Mouse (Mus musculus) thymus, postnatal 4 days (tissue): ENCODE results near the gene Cdiptos.
A peak's percentile ranks its signal among the peaks of the same experiment; 100 is the strongest.

Experiments used
- DNase-seq: peaks from one replicate; pipeline ENCODE4 v3.0.0; 2021

The Cdiptos gene

DNA sequence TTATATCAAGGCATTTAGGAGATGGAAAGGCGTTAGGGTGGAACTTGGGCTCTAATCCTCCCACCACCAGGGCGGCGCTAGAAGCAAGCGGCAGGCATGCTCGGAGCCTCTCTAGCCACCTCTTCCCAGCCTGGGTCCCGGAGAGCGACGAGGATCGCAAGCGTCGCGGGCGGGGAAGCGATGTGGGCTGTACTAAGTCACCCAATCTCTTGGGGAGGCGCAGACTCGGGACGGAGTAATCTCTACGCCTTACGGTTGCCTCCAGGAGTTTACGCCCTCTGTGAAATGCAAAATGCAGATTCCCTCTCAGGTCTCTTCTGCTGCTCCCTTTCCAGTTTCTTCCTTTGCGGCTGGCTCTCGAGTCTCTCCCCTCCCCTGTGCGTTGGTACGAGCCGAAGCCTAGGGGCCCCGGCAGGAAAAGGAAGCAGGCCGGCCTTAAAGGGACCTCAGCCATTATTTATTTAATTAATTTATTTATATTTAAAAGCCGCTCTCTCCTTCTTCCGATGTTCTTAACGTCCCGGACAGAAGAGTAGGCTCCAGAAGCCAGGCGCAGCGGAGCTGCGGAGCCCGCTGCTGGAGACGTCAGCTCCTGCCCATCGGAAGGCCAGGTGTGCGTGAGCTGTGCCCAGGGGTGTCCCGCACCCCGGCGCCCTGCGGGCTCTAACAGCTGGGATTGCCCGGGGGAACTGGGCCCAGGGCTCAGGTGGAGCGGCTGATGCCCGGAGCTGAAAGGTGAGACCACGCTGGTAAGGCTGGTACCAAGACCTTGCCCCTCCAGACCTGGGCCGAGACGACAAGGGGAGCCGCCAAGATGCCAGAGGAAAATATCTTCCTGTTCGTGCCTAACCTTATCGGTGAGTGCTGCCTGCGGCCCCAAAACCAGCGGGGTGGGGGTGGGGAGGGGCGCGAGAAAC lies at the start of gene Cdiptos:
TSS of gene Cdiptos (minus strand) at position 149 of the 917 bp plus-strand sequence.
- DNase-seq: peak; percentile 99

DNA sequence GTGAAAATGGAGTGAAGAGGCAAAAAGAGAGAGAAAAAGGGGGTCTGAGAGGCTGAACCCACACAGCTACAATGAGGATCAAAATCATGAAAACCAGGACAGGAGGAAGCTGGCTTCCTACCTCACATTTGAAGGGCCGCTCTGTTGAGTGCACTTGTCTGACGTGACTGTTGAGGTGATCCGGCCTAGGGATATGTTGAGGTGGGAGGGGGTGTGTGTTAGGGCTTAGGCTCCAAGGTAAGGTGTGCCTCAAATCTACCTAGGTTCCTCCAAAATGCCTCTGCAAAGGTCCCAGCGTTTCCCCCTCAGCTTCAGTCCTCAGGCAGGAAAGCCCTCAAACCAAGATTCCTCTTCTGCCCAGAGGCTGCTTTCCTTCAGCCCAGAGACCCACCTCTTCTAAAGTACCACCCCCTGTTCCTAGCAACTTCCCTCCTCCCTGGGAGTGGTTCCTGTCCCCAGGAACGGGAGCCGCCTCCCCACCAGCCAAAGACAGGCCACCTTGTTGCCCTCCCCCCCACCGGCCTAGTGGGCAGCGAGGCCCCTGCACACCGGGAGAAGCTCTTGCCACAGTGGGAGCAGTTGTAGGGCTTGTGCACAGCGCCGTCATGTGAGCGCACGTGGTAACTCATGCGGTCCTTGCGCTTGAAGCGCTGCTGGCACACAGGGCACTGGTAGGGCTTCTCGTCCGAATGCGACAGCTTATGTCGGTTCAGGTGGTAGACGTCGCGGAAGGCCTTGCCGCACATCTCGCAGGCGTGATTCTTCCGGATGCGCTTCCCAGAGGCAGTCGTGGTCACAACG lies 49.1 kb upstream of the Cdiptos start:
- peak; percentile 87 for DNase-seq

DNA sequence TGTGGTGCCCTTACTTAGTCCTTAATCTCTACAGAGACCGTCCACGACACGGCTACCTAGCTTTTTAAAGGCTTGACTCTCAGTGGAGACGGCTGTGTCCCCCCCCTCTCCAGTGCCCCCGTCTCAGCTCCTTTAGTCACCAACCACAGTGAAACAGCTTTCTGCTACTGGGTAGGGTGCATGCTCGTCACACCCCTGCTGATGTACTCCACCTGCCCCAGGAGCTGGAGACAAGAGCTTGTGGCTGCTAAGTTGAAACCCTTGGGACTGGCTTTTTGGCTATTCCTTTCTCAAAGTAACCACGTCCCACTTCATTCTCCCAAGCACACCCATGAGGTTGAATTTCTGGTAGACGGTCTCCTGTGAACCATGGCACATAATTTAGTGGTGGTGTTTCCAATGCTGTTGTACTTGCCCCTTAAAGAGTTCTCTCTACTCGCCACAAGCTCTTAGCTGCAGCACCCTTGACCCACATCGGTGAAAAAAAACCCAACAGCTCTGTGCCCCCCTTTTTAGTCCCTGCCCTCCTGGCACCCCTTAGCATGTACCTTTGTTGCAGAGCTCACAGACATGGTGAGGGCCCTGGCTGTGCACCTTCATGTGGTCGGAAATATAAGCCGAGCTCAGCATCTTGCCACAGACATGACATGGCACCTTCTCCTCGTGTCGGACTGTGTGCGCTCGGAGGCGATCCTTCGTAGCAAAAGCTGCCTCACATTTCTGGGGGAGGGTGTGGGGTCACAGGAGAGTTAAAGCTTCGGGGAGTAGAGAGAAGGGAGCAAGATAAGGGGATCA lies 48.2 kb upstream of the Cdiptos start:
- DNase-seq: peak; percentile 71

DNA sequence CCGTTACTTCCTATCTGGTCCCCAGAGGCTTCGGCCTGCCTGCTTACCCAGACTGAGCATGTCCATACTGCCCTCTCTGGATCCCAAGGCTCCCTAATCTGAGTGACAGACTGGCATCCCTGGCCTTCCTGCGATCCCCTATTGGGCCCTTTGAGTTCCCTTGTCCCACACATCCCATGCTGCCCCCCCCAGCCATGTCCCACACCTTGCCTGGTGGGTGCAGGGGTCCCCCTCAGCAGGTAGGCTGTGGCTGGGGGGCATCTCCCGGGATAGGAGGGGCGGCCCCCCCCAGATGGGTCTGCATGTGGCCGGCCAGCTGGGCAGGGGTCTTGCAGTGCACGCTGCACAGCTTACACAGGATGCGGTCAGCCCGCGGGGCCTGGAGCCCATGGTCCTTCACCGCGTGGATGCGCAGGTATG lies 47.4 kb upstream of the Cdiptos start:
- DNase-seq: peak; percentile 54

DNA sequence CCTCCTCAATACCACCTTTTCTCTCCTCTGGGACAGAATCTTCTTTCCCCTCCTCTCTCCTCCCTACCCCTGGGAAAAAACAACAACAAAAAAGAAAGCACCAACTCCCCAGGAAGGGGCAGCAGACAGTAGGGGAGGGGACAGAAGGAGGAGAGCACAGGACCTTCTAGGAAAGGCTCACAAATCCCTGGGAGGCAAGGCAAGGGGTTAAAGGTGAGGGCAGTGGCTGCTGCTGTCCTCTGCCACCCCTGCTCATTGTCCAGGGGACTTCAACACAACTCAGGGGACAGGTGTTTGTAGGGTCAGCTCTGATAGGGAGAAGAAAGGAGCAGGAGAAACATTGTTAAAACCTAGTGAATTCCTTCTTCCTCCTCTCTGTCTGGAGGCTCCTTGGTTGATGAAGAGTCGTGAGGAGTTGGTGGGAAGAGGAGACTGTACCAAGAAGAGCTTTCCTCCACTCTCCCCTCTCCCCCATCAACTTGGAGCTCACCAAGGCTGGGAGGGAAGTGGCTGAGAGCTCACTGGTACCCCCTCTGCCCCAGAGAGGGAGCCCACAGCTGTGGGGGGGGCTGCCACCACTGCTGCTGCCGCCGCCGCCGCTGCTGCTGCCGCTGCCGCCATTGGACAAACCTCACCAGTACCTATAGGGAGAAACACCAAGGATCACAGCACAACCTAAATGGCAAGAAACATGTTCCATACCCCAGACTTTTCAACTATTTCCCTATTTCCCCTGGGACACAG lies 46.8 kb upstream of the Cdiptos start:
- DNase-seq: peak; percentile 59

DNA sequence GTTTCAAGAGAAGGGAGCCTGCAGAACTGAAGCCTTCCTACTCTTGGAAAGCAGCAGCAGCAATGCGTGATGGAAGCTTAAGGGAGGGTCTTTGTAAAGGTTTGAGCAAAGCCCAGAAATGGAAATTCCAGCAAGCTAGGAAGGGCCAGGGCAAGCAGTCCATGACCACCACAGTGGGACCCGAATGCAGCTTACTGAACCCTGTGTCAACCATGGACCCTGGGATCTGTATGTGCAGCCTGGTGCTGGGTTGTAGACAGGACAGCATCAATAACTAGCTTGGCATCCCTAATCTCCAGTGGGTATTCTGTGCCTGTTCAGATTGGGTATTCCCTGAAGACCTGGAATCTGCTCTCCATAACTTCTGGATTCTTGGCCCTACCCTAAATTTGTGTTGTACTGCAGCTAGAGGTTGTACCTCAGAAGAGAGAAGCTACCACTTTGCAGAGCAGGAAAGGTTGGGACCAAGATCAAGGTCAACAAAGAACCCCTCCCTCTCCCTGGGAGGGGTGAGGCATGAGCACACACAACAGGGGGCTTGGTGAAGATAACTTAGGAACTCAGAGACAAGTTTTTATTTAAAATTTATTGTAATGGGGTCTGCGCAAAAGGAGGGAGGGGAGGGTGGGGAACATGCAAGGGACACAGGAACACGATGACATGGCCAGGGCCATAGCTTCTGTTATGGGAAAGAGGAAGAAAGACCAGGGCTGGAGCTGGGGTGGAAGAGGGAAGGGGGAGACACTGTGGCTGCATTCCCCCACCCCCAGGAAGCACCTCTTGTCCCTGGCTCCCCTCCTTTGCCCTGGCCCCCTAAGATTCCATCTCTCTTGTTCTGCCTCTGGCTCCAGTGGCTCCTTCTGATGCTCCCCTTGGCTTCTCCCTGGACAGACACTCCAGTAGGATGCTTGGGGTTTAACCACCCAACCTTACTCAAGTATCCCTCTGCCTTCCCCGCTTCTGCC lies 45.9 kb upstream of the Cdiptos start:
- DNase-seq: peak; percentile 37

DNA sequence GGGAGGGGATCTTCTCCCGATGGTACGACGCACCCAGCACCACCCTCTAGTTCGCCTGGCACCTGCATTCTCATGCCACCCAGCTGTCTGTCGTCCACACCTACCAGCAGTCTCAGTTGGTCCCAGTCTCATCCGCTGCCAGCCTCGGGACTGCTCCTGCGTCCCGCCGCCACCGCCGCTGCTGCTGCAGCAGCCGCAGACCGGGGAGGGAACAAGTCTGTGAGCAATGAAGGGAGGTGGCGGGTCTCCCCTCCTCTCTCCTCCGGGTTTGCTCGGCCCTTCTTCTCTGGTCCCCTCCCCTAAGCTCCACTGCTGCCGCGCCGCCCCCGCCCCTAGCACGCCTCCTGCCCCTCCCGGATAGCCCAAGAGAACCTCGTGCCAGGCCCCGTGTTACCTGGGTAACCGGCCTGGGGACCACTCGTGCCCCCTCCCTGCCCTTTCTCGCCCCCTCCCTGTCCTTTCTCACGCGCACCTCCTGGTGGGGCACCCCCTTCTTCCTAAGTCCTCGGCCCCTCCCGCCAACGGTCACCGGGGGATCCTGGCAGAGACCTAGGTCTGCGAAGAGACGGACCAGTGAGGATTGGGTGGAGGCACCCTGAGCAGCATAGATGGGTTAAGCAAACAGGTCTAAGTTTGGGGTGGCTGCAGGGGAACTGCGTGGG lies 45.1 kb upstream of the Cdiptos start, which contains the start of the genes Gm42742 and Prrt2:
TSS of gene Gm42742 (minus strand) at position 197 of the 662 bp plus-strand sequence.
TSS of gene Prrt2 (minus strand) at position 311 of the 662 bp plus-strand sequence.
- peak; percentile 78 for DNase-seq

DNA sequence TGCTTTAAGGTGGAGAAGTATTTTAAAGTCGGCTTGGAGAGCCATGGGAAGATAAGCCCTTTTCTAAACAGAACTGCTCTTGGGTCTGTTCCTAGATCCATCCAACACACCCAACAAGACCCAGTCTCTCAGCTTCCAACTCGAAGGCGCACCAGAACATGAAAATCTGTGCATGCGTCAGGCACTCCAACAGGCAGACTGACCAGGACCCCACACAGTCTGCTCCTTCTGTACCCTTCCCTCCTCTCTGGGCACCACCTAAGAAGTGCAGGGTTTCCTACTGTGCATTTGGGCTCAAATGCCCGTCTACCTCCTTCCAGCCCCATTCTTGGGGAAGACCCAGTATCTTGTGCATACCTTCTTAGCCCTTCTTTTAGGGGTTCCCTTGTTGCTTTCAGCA lies 44.6 kb upstream of the Cdiptos start:
- DNase-seq: no peak

DNA sequence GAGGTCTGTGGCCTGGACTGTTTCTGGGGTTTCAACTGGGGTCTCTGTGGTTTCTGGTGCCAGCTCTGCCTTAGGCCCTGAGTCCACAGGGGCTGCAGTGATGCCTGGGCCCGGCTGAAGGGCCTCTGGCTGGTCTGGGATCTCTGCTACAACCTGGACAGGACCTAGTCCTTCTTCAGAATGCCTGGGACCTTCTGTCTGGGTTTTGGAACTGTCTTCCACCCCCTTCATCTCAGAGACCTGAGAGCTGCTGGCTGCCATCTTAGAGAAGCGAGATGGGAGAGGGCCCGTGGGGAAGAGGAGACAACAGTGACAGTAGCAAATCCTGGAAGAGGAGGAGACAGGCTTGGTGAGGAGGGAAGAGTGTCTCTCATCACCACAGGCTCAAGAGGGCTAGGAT lies 44.1 kb upstream of the Cdiptos start:
- no peak for DNase-seq

DNA sequence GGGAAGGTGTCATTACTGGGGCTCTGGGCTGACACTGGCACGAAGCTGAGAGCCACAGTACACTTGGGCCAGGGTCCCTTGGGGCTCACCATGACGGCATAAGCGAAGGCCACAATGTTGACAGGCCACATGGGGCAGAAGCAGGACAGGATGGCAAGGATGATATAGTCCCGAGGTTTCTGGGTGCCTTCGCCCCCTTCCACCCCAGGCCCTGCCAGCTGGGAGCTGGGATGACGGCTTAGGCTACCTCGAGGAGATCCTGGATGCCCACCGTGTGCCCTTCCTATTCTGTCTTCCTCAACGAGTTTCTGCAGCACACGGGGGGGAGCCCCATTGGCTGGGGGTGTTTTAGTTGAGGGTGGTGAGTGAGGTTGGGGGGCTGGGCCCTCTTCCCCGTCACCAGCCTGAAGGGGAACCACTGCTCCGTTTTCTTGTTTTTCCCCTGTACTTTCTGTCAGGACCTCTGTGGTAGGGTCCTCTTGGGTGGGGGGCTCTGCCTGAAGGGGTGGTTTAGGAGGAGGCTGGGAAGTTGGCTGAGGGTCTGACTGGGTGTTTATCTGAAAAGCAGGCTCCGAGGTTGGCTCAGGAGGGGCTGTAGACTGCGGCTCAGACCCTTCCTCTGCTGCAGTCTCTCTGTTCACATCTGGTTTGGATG lies 43.5 kb upstream of the Cdiptos start:
- DNase-seq: no peak

DNA sequence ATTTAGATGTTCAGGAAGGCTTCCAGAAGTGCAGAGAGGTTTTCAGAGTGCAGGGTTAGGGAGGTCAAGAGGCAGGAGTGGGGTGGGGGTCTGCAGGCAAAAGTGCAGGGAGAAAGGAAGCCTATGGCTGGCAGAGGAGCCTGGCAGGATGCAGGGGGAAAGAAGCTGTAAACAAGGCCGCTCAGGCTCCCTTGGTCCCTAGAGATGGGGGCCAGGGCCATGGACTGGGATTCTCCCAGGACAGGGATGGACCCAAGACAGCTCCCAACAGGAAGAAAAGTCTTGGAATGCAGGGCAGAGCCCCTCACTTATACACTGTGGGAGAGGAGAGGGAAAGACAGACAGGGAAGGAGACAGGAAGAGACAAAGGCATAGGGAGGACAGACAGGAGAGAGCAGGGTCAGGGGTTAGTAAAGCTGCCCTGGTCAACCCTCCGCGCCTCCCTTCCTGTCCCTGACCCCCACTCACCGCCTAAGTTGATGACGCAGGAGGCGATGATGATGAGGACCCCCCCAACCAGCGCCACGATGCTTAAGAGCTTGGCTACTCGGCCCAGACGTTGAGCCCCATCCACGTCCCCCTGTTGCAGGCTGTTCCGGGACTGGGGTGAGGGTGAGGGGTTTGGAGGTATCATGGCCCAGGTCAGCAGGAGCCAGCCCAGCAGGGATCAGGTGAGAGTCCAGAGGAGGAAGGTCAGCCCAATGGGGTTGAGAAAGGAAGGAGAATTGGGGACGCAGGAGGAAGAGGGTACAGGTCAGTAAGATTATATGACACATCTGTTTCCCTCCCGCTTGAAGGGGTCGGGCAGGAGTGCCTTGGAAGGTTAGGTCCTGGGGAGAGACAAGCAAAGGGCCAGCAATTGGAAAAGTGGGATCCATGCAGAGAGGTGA lies 42.8 kb upstream of the Cdiptos start:
- no peak for DNase-seq

DNA sequence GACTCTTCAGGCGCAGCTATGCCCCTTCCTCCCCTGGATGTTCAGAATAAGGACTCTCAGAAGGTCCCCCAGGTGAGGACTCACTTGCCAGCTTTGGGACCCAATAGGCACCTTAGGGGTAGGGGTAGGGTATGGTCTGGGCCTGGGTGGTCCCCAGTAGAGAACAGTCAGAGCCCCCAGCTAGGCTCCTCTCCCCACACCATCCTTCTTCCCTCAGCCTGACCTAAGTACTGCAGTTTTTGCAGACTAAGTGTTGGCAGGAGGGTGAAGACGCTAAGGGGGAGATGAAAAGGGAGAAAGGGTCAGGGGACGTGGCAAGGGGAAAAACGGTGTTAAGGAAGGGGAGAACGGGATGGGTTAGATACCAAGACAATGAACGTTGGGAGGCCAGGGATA lies 42.0 kb upstream of the Cdiptos start:
- no peak for DNase-seq

DNA sequence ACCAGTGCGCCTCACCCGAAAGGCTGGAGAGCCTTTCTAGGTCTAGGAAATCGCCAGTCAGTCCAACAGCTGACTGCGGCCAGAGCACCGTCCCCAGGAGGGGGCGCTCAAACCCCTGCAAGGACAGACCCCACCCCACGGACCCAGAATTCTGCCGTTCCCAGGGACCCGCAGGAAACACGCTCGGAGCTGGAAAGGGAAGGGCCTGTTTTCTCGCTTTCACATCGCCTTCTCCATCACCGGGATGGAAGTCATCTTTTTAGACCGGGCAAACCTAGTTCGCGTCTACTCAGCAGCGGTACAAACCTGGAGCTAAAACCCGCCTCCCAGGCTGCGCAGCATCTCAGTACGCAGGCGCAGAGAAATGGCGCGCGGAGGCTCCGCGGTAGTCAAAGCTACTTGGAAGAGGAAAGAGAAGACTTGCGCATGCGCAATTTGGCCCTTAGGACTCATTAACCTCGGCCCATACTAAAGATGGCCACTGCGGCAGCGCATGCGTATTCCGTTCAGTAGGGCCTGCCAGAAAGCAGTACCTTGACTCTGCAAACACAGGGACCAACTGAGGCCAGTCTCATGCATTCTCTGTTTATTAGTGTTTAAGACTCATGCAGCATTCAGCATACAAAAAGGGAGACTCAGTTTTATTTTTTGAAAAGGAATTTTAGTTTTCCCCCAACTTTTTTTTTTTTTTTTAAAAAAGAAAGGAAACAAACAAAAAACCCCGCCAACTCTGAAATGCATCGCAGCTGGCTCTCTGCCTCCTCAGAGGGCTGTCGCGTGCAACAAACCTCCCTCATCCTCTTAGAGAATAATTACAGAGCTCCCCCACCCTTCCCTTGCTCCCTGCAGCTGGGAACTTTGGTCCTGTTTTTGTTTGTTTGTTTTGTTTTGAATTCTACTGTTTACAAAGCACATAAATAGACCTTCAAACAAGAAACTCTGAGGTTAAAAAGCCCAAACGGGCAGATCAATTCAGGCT lies 41.4 kb upstream of the Cdiptos start, which contains the start of gene Pagr1a:
TSS of gene Pagr1a (minus strand) at position 382 of the 979 bp plus-strand sequence.
- DNase-seq: peak; percentile 97

DNA sequence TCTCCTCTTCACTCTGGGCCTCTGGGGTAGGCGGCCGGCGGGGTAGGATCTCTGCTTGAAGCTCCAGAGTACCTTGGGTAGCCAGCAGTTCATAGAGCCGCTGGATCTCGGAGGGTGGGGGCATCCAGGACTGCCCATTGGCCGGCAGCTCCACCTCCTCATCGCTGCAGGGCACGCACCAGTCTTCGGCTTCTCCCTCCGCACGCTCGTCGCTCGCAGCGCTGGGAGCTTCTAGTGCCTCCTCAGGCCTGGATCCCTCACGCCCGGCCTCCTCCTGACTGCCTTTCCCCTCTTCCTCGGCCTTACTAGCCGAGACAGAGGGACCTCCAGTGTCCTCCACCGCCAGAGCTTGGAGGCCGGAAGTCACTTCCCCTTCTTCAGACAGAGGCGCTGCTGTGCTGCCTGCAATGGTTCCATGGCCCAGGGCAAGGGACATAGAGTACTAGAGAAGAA lies 40.6 kb upstream of the Cdiptos start:
- no peak for DNase-seq

DNA sequence TGATC lies 40.4 kb upstream of the Cdiptos start, which contains the start of gene Pagr1b:
TSS of gene Pagr1b (minus strand) at position 4 of the 5 bp plus-strand sequence.
- no peak for DNase-seq

DNA sequence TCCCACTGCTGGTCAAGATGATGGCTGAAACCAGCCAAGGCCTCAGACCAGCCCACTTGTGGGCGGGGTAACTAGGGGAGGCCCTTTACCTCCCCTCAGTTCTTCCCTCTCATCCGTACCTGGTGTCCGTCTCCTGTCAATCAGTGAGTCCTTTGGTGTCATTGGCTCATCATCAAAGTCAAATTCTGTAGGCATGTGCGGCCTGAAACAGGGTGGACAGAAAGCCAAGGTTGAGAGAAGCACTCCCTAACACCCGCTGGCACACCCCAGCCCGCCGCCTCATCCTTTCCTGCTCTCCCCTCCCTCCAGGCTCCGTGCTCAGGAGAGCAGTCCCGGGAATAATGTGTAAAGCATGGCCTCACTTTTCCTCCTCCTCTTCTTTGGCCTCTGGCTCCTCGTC lies 40.2 kb upstream of the Cdiptos start:
- DNase-seq: no peak

DNA sequence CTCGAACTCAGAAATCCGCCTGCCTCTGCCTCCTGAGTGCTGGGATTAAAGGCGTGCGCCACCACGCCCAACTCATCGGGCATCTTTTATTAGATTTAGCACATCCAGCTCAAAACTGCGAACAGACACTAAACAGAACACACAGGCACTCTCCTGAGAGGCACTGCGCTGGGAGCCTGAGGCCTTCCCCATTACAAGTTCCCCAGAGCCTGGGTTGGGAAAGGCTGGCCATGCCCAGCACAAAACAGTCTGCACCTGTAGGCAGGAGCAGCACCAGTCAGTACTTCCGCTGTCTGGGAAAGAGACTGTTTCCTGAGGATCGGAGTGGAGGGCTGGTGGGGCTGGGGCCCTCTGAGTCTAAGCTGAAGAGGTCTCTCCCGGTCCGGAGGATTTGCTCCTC lies 39.1 kb upstream of the Cdiptos start:
- no peak for DNase-seq

DNA sequence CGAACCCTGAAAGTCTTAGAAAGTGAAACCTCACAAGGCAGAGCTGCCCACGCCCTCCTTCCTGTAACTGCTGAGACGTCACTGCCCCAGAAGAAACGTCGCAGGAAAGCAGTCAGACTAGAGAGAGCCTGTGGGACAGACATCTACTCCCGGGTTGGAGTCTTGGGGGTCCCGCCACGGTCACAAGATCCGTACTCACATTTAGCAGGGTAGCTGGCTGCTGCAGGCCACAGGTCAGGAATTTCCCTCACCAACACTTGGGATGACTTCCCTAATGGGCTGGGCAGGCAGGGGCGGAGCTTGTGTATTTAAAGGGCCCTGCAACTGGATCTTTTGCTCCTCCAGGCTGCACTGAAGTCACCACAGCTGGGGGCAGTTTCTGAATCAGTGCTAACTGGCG lies 38.4 kb upstream of the Cdiptos start, which contains the start of gene Mvp:
TSS of gene Mvp (minus strand) at position 302 of the 400 bp plus-strand sequence.
- DNase-seq: peak; percentile 64
